Mouse (Mus musculus): ENCODE results near the gene Fdxr. TPM values are rescaled to one million over a fixed set of nuclear protein-coding genes. Genes with fewer than 3 reads are reported as not detected.

The Fdxr gene
- polyA plus RNA-seq, 1 experiment from 2014 or later, result 18.1 TPM

DNA sequence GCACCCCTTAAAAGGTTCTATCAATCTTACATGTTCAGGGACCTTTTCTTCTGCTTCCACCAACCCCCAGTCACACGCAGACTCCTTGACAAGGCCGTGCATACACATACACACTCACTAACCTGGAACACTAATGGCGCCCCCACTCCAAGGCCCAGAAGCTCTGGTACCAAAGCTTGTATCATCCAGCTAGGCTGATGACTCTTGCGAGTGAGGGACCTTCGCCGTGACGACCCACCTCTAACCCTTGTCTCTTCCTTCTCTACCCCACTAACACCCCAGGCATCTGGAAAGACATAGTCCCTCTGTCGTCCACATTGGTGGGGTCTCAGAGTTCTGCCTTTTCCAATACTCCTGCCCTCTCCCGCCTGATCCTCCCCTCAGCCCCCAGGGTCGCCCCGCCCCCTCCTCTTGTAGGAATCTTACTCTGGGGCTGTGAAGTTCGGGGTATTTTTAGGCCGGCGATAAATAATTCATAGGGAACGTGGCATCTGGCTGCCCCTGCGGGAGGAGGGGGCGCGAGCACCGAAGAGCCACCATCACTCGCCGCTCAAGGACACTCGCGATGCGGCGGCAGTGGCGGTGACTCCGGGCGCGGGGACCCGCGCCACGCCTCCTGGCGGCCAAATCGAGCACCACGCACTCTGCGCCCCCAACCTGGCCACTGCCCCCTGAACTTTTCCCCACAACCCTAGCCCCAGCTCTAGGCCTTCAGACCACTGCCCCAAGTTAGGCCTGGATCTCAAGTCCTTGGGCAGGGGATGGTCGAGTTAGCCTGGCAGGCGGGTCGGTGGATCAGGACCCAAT, 11.8 kb downstream of the Fdxr start:
- H3K4me1 ChIP-seq (replicated peaks), result peaks cover 30% of the 10 kb centered on the region
- ATAC-seq (ENCODE audit: low FRiP score), result no peak
- peaks cover 20% of the 10 kb centered on the region for H3K36me3 ChIP-seq
- H3K9ac ChIP-seq, result peak overlapping the region; percentile 30; the same call in 1 of the 2 replicates
- no peaks in the 10 kb centered on the region for H3K9me3 ChIP-seq
- no peak overlapping the region for H3K27ac ChIP-seq
- H3K27me3 ChIP-seq, result peaks cover 98% of the 10 kb centered on the region
- 7% methylated on average over 39 of the region's 39 CpGs for WGBS
- peak overlapping the region; percentile 11 for H3K4me3 ChIP-seq
- peak overlapping the region; percentile 48 for H3K4me2 ChIP-seq

DNA sequence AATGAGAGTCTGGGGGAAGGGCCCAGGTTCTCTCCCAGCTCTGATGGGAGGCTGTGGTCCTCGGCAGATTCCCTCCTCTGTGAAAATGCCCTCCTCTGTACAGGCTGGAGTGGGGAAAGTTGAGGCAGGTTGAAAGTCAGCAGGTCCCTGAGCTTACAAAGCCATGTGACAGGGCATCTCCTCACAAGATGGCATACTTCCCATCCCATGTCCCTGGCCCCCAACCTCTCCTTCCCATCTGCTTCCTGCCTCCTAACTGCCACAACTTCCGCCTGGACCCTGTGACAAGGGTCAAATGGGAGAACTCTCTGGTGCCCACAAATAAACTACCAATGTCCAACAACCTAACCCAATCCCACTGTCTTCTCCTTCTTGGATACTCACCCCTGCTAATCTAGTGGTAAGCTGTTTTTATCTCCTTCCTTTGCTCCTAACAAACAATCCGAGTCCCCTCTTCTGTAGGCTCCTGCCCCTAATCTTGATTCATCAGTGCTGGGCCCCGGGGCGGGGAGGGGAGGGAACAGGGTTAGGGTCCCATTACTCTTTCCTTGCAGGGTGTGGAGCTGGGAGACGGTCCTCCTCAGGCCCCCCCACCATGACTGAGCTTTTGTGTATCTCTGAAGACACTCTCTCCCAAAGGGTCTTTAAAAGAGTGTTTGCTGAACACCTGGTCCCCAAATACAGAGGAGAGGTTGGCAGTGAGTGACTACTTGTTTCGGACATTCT, 12.6 kb downstream of the Fdxr start:
- H3K27ac ChIP-seq, result no peak overlapping the region
- no peak overlapping the region for H3K4me2 ChIP-seq
- no peak for ATAC-seq (ENCODE audit: low FRiP score)
- H3K27me3 ChIP-seq, result peaks cover 100% of the 10 kb centered on the region
- no peak overlapping the region for H3K4me3 ChIP-seq
- peaks cover 29% of the 10 kb centered on the region for H3K4me1 ChIP-seq (replicated peaks)
- no peak overlapping the region for H3K9ac ChIP-seq
- peaks cover 15% of the 10 kb centered on the region for H3K36me3 ChIP-seq
- no peaks in the 10 kb centered on the region for H3K9me3 ChIP-seq
- WGBS, result 65% methylated on average over 7 of the region's 7 CpGs

DNA sequence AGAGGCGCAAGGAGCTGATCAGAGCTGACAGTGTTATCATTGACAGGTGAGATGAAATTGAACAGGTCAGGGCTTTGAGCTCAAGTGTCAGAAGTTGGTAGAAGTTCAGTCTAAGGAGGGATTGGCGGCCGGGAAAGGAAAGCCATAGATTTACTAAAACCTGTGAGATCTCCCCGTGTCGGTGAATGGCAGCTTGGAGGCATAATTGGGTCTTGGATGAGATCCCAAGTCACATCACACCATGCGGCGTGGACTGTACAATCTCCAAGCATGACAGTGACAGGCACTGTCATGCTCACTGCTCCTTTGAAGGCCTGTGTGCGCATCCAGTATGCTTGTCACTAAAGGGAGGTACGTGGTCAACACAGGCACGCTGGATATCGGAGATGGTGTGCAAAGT, 13.9 kb downstream of the Fdxr start:
- H3K27me3 ChIP-seq, result peaks cover 100% of the 10 kb centered on the region
- no peak overlapping the region for H3K4me3 ChIP-seq
- peaks cover 2% of the 10 kb centered on the region; the same call in 1 of the 2 replicates for H3K36me3 ChIP-seq
- no peak overlapping the region for H3K9ac ChIP-seq
- no peaks in the 10 kb centered on the region for H3K9me3 ChIP-seq
- no peak overlapping the region for H3K27ac ChIP-seq
- H3K4me2 ChIP-seq, result no peak overlapping the region
- 83% methylated on average over 11 of the region's 11 CpGs for WGBS
- ATAC-seq (ENCODE audit: low FRiP score), result no peak
- H3K4me1 ChIP-seq (replicated peaks), result peaks cover 32% of the 10 kb centered on the region

DNA sequence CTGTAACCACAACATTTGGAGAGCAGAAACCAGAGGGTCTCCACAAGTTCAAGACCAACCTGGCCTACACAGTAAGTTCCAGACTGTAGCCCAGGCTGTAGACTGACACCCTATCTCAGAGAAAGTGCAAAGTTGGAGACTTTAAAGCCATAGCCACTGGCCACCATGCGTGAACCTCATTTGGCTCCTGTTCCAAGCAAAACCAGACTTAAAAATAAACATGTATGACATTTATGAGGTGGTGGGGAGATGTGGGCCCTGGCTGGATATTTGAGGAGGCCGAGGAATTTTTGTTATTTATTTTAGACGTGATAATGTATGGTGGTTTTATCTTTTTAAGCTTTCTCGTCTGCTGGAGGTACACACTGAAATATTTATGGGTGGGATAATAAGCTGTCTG, 17.7 kb downstream of the Fdxr start:
- H3K27me3 ChIP-seq, result peaks cover 99% of the 10 kb centered on the region
- no peaks in the 10 kb centered on the region for H3K9me3 ChIP-seq
- no peak overlapping the region for H3K4me3 ChIP-seq
- peaks cover 7% of the 10 kb centered on the region for H3K4me1 ChIP-seq (replicated peaks)
- no peak overlapping the region for H3K9ac ChIP-seq
- no peak overlapping the region for H3K4me2 ChIP-seq
- H3K27ac ChIP-seq, result no peak overlapping the region
- 88% methylated on average over 4 of the region's 4 CpGs for WGBS
- no peaks in the 10 kb centered on the region for H3K36me3 ChIP-seq
- no peak for ATAC-seq (ENCODE audit: low FRiP score)

DNA sequence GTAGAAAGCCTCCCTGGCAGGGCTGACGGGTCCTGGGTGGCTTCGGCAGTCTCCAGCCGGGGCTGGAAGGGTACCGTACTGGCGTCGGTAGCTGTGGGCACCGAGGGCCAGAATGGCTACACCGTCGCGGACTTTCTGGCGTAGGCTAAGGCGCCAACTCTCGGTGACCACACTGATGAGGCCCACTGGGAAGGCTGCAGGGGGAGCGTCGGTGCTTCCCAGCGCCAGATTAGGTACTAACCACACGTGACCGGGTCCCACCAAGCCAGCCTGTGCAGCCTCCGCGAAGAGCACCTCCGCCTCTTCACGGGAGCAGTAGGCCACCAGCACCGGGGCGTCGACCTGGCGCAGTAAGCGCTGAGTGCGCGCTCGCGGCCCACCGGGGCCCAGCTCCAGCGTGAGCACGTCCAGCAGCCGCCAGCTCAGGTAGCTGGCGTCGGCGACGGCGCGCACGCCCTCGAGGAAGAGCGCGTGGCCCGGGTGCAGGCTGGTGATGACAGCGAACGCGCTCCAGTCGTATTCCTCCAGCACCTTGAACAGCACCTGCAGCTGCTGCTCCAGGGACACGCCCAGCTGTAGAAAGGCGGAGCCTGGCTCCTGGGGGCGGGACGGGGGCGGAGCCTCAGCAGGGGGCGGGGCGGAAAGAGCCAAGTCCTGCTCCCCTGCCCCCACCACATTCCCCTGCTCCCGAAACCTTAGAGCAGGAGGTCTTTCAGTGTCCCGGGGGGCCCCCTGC, 18.9 kb downstream of the Fdxr start:
- Histone ChIP-seq H3K4me1 (replicated peaks) (peaks cover 7% of the 10 kb centered on the region), H3K4me2 (peak overlapping the region; percentile 41), H3K27me3 (peaks cover 99% of the 10 kb centered on the region), H3K9ac (0 out of 2 replicates have a peak overlapping the region, but pooled peaks have one; percentile 29), H3K9me3 (no peaks in the 10 kb centered on the region), H3K27ac (no peak overlapping the region), H3K4me3 (peak overlapping the region; percentile 28; the same call in 1 of the 2 replicates), H3K36me3 (no peaks in the 10 kb centered on the region)
- 14% methylated on average over 59 of the region's 59 CpGs for WGBS
- peak; percentile 36; the same call in 1 of the 2 replicates for ATAC-seq (ENCODE audit: low FRiP score)

DNA sequence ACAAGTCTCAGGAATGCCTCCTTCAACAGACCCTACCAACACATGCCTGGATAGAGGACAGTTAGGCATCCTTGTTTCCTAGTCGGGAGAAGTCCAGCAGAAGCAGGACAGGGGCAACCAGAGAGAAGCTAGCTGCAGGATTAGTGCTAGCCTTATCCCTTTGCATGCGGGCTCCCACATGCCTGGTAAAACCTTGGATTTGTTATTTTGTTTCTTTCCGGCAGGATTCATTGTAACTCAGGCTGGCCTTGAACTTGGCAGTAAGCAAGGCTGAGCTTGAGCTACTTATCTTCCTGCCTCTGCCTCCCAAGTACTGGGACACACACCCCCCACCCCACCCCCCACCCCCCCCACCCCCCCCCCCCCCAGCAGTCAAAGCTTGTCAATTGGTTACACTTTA, 25.6 kb downstream of the Fdxr start:
- H3K4me3 ChIP-seq, result no peak overlapping the region
- no peak overlapping the region for H3K4me2 ChIP-seq
- H3K36me3 ChIP-seq, result no peaks in the 10 kb centered on the region
- WGBS, result 62% methylated on average over 3 of the region's 3 CpGs
- no peaks in the 10 kb centered on the region for H3K9me3 ChIP-seq
- no peak overlapping the region for H3K9ac ChIP-seq
- no peak for ATAC-seq (ENCODE audit: low FRiP score)
- no peak overlapping the region for H3K27ac ChIP-seq
- H3K4me1 ChIP-seq (replicated peaks), result peaks cover 44% of the 10 kb centered on the region
- peaks cover 97% of the 10 kb centered on the region for H3K27me3 ChIP-seq

- Histone ChIP-seq H3K4me2 (peak overlapping the region; percentile 93), H3K27me3 (peaks cover 97% of the 10 kb centered on the region), H3K36me3 (no peaks in the 10 kb centered on the region), H3K9ac (peak overlapping the region; percentile 72), H3K9me3 (no peaks in the 10 kb centered on the region), H3K27ac (no peak overlapping the region), H3K4me3 (peak overlapping the region; percentile 47), H3K4me1 (replicated peaks) (peaks cover 51% of the 10 kb centered on the region)
- ATAC-seq (ENCODE audit: low FRiP score), result peak; percentile 55; the same call in 1 of the 2 replicates
- WGBS, result under 1% methylated on average over 36 of the region's 36 CpGs
Observed at GRCm38 (mm10) chr11:115250405-115251090, 26.3 kb downstream of the Fdxr start.

DNA sequence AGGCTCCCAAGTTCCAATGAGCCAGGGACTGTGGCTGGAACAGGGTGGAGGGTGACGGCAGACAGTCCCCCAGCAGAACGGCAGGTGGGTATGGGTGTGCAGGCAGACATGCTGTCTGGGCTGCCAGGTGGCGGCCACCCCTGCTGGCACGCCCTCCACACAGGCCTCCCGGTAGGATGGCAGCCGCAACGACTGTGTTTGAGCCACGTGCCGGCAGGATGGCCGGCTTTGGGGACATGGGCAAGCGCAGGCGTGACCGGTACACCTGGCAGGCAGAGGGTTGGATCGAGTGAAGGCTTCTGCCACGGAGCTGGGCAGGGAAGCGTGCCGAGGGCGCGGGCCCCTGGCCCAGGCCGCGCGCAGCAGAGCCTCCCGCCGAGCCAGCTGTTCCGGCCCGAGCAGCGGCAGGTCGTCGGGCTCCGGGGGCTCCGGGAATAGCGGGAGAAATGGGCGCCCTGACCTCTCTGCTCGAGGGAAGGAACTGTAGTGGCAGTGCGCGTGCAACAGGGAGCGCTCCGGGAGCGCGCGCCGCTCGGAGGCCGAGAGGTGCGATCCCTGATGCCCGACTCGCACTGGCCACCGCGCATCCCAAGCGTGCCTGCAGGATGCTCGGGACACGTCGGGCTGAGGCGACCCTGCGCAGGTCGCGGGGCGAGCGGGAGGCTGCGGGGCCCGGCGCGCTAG, 27.0 kb downstream of the Fdxr start:
- Histone ChIP-seq H3K27me3 (peaks cover 96% of the 10 kb centered on the region), H3K4me3 (peak overlapping the region; percentile 47), H3K4me2 (peak overlapping the region; percentile 93), H3K36me3 (peaks cover 3% of the 10 kb centered on the region), H3K4me1 (replicated peaks) (peaks cover 57% of the 10 kb centered on the region), H3K27ac (no peak overlapping the region), H3K9ac (peak overlapping the region; percentile 72), H3K9me3 (no peaks in the 10 kb centered on the region)
- ATAC-seq (ENCODE audit: low FRiP score), result no peak
- 2% methylated on average over 63 of the region's 63 CpGs for WGBS

GRCm38 (mm10) chr11:115247945-115248344, 28.9 kb downstream of the Fdxr start:
- H3K9ac ChIP-seq, result no peak overlapping the region
- H3K9me3 ChIP-seq, result no peaks in the 10 kb centered on the region
- peaks cover 97% of the 10 kb centered on the region for H3K27me3 ChIP-seq
- no peak for ATAC-seq (ENCODE audit: low FRiP score)
- peaks cover 59% of the 10 kb centered on the region for H3K4me1 ChIP-seq (replicated peaks)
- H3K27ac ChIP-seq, result no peak overlapping the region
- no peak overlapping the region for H3K4me2 ChIP-seq
- peaks cover 22% of the 10 kb centered on the region for H3K36me3 ChIP-seq
- 77% methylated on average over 6 of the region's 6 CpGs for whole genome bisulfite sequencing
- H3K4me3 ChIP-seq, result no peak overlapping the region

GRCm38 (mm10) chr11:115247240-115247639, 29.6 kb downstream of the Fdxr start:
- H3K36me3 ChIP-seq, result peaks cover 24% of the 10 kb centered on the region
- no peak overlapping the region for H3K27ac ChIP-seq
- 13% methylated on average over 3 of the region's 3 CpGs for WGBS
- peaks cover 65% of the 10 kb centered on the region for H3K4me1 ChIP-seq (replicated peaks)
- H3K4me3 ChIP-seq, result no peak overlapping the region
- no peak for ATAC-seq (ENCODE audit: low FRiP score)
- H3K9ac ChIP-seq, result no peak overlapping the region
- H3K27me3 ChIP-seq, result peaks cover 96% of the 10 kb centered on the region
- no peaks in the 10 kb centered on the region for H3K9me3 ChIP-seq
- no peak overlapping the region for H3K4me2 ChIP-seq

- no peak overlapping the region; the same call in 1 of the 2 replicates for H3K9ac ChIP-seq
- H3K4me2 ChIP-seq, result no peak overlapping the region
- H3K36me3 ChIP-seq, result peaks cover 24% of the 10 kb centered on the region
- no peak overlapping the region for H3K27ac ChIP-seq
- no peak overlapping the region for H3K4me3 ChIP-seq
- peaks cover 73% of the 10 kb centered on the region for H3K4me1 ChIP-seq (replicated peaks)
- ATAC-seq (ENCODE audit: low FRiP score), result no peak
- peaks cover 91% of the 10 kb centered on the region for H3K27me3 ChIP-seq
- no peaks in the 10 kb centered on the region for H3K9me3 ChIP-seq
- WGBS, result 54% methylated on average over 8 of the region's 8 CpGs
Observed at GRCm38 (mm10) chr11:115246386-115246785, 30.5 kb downstream of the Fdxr start.

Data from hindbrain, embryonic 13.5 days (tissue).